Mouse (Mus musculus) E14TG2a.4 (cell line): ENCODE results near the gene Arhgef40.
A peak's percentile ranks its signal among the peaks of the same experiment; 100 is the strongest.

Experiments used
- H3K27me3 ChIP-seq: 2 replicates; pipeline ENCODE4 v1.6.1; 2014; ENCODE audit warnings: low read length, control low read depth; ENCODE audit not compliant: insufficient read depth
- H3K36me3 ChIP-seq: 2 replicates; pipeline ENCODE4 v1.6.1; 2014; ENCODE audit warnings: low read length, control low read depth; ENCODE audit not compliant: insufficient read depth
- H3K4me1 ChIP-seq: replicated peaks from 2 replicates; pipeline ENCODE4 v1.6.1; 2014; ENCODE audit warnings: low read depth, low read length, control low read depth
- H3K4me3 ChIP-seq: replicated peaks from 2 replicates; pipeline ENCODE4 v1.5.1; 2014; ENCODE audit warnings: mild to moderate bottlenecking, low read length
- H3K9me3 ChIP-seq: 2 replicates; pipeline ENCODE4 v1.6.1; 2014; ENCODE audit warnings: low read length, control low read depth
- CTCF ChIP-seq: conservative IDR thresholded peaks from 2 replicates; pipeline ENCODE4 v1.5.1; 2014; ENCODE audit warnings: low read length
- NANOG ChIP-seq: IDR thresholded peaks from 2 replicates; pipeline ENCODE4 v1.6.1; 2014; ENCODE audit warnings: borderline replicate concordance, low read length, mixed read lengths
- POU5F1 ChIP-seq: IDR thresholded peaks from 2 replicates; pipeline ENCODE4 v1.6.1; 2014; ENCODE audit warnings: low read length, borderline replicate concordance

The Arhgef40 gene

DNA sequence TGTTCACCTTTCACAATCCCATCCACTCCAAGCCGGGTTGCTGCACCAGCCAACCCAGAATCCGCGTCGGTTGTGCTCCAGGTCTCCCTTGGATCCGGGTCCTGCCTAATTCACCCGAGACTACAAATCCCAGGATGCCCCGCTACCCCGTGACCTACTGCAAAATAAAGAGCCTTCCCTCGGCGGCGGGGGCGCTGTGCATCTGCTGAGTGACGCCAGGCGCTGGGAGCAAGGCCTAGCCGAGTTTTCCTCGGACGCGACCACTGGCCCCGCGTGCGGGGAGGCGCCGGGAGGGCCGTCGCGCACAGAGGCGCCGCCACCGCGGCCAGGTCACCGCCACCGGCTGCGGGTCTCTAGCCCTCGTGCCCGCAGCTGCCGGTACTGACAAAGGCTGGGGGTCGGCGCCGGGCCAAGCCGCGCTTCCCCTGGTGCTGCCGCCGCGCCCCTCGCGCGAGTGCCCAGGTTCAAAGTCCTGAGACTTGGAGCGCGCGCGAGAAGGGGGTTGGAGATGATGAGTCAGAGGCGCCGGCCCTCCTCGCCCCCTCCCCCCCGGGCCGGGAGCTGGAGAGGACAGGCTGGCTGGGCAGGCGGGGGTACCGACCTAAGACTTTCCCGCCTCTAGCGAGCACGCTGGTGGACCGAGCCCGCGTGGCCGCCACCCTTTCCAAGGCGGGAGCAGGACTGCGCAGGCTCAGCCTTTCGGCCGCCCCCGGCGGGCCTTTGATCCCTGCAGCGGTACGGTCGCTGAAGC is 35.2 kb downstream of the Arhgef40 start:
- Histone ChIP-seq H3K36me3 (peaks cover 29% of the 10 kb centered on the region), H3K4me3 (peak overlapping the region; percentile 90), H3K9me3 (no peaks in the 10 kb centered on the region), H3K27me3 (no peaks in the 10 kb centered on the region), H3K4me1 (peaks cover 71% of the 10 kb centered on the region)
- TF ChIP-seq NANOG (no peak), CTCF (no peak), POU5F1 (no peak)

DNA sequence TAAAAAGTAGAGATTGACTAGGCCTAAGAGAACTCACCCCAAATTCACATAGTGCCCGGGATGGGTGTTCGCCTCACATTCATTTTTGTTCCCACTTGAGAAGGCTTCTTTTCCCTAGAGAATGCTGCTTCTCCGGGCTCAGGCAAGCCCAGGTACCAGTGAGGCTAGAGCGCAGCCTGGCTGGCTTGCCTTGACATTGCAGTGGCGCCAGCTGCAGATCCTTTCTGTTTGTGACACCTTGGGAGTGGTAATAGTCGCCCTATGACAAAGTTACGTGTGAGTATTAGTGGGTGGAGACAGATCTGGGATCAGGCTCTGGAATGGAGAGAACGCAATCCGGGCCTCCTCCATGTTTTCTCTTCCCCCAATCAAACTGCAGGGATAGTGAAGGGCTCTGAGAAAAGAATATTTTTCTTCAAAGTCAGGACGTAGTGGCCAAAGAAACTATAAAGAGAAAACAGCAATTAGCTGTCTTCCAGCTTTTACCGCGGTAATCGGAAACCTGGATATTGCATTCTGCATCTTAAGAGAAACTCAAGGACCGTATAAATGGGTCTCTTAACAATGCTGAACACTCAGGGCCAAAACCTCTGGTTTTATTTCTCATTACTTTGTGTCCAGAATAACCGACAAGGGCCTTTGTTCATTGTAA is 36.1 kb downstream of the Arhgef40 start, which contains the start of gene Zfp219:
Gene Zfp219 (minus strand): TSS at position 248 of the 652 bp plus-strand sequence.
- Histone ChIP-seq H3K36me3 (peaks cover 24% of the 10 kb centered on the region), H3K27me3 (no peaks in the 10 kb centered on the region), H3K4me3 (peak within 1 kb of the TSS; percentile 90), H3K9me3 (no peaks in the 10 kb centered on the region), H3K4me1 (peaks cover 73% of the 10 kb centered on the region)
- TF ChIP-seq CTCF (peak; percentile 6; the same call in 1 of the 2 replicates), NANOG (no peak), POU5F1 (no peak)

DNA sequence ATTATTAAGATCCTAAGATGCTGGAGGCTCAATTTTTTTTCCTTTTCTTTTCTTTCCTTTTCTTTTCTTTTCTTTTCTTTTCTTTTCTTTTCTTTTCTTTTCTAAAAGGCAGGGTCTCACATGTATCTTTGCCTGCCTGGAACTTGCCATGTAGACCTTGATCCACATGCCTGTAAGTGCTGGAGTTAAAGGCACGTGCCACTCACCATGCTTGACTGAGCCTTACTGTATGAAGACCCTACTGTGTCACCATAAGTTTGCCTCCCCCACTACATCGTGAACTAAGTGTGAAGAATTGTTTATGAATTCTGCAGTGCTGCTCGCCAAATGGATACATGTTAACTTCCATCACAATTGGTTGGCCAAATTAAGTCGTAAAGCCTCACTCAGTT is 36.6 kb downstream of the Arhgef40 start:
- Histone ChIP-seq H3K36me3 (peaks cover 21% of the 10 kb centered on the region), H3K4me3 (peak overlapping the region; percentile 90), H3K27me3 (no peaks in the 10 kb centered on the region), H3K4me1 (peaks cover 73% of the 10 kb centered on the region), H3K9me3 (no peaks in the 10 kb centered on the region)
- TF ChIP-seq CTCF (no peak), NANOG (no peak), POU5F1 (no peak)

DNA sequence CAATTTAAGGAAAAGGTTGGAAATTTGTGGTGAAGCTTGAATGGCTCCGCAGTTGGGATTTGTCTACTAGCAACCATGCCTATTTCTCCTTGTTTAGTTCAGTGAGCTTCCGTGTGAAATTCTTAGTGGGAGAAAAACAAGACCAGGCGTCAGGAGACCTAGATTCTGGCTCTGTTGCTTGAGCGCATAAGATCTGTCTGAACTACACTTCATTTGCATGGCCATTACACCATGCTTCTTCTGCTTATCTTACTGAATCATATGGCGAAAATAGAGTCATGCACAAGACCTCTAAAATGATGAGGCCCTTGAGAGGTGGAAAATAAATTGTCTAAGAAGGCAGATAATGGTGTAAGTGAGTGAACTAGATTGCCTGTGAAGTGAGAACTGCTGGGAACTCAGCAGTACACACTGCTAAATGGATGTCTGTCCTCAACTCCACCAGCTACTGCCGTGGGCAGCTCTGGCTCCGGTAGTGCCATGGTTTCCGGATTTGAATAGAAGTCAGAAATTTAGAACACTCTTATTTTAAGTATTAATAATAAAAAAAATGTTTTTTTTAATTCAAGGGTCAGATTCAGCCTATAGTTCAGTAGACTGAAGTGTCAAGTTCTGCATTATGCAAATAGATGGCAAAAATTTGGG is 37.2 kb downstream of the Arhgef40 start:
- Histone ChIP-seq H3K27me3 (no peaks in the 10 kb centered on the region), H3K4me3 (peak overlapping the region; percentile 90), H3K4me1 (peaks cover 68% of the 10 kb centered on the region), H3K36me3 (peaks cover 20% of the 10 kb centered on the region), H3K9me3 (no peaks in the 10 kb centered on the region)
- TF ChIP-seq CTCF (no peak), POU5F1 (no peak), NANOG (no peak)

DNA sequence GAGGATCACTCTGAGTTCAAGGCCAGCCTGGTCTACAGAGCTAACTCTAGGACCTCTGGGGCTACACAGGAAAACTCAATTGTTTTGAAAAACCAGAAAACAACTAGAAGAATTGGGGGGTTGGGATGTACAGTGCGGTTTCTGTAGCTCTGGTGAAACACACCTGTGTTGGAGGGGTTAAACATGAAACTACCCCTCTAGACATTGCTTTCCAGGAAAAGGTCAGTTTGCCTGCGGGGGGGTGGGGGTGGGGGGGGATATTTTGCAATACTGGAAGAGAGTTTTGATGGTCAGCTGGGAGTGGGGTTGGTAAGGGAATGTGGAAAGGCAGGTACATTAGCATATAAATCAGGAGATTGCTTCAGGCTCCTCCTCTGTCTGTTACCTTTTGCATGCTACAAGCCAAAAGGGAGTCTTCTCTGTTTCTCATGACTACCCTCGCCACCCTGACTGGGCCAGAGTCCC is 37.8 kb downstream of the Arhgef40 start:
- H3K9me3 ChIP-seq: no peaks in the 10 kb centered on the region
- H3K4me3 ChIP-seq: peak overlapping the region; percentile 90
- H3K4me1 ChIP-seq: peaks cover 64% of the 10 kb centered on the region
- no peaks in the 10 kb centered on the region for H3K27me3 ChIP-seq
- TF ChIP-seq NANOG: peak; percentile 31; the same call in 1 of the 2 replicates
- no peak for TF ChIP-seq CTCF
- peaks cover 15% of the 10 kb centered on the region for H3K36me3 ChIP-seq

DNA sequence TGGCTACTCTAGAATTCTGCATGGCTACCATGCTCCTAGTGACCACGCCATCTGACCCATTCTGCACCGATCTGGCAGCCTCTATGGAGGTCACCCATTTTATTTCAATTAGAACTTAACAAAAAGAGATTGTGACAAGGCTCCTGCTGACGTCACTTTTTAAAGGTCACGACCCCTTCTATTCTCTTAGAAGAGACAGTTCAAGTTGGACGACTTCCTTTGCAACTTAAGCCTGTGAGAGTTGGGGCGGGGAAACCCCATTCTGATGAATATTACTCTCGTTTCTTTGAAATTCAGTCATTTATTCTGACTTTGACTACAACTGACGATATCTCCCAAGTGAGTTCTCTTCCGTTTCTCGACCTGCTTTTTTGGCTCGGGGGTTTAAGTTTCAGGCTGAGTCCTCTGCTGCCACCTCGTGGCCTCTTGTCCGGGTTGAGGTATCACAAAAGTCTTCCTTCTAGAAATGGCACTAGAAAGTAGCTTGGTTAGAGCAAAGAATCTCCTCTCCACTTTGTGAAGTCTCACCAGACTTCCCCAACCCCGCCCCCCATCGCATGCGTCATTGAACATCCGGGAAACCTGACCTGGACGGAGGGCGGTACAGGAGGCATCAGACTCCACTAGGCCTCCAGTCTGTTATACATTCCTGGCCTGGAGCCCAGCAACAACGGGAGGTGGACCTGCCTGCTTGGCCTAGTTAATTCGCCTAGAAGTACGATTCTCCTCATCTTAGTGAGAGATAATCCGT is 38.4 kb downstream of the Arhgef40 start:
- Histone ChIP-seq H3K36me3 (peaks cover 11% of the 10 kb centered on the region), H3K4me1 (peaks cover 59% of the 10 kb centered on the region), H3K27me3 (no peaks in the 10 kb centered on the region), H3K4me3 (peak overlapping the region; percentile 90), H3K9me3 (no peaks in the 10 kb centered on the region)
- peak; percentile 56 for TF ChIP-seq CTCF
- TF ChIP-seq POU5F1: no peak

DNA sequence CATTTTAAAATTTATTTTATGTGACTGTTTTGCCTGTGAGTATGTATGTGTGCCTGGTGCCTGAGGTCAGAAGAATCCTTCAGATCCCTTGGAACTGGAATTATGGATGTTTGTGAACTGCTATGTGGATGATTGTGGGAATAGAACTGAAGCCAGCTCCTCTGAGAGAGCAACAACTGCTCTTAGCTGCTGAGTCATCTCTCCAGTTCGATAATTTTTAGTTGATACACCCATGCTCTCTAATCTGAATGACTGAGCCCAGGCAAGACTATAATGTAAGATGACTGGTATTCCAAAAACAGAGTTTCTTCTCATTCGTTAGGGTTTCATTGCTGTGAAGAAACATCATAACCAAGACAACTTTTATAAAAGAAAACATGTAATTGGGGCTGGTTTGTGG is 39.6 kb downstream of the Arhgef40 start:
- Histone ChIP-seq H3K36me3 (no peaks in the 10 kb centered on the region), H3K9me3 (no peaks in the 10 kb centered on the region), H3K4me1 (peaks cover 46% of the 10 kb centered on the region), H3K4me3 (peak overlapping the region; percentile 90), H3K27me3 (no peaks in the 10 kb centered on the region)
- TF ChIP-seq CTCF: no peak
- TF ChIP-seq POU5F1: no peak
- no peak for TF ChIP-seq NANOG

DNA sequence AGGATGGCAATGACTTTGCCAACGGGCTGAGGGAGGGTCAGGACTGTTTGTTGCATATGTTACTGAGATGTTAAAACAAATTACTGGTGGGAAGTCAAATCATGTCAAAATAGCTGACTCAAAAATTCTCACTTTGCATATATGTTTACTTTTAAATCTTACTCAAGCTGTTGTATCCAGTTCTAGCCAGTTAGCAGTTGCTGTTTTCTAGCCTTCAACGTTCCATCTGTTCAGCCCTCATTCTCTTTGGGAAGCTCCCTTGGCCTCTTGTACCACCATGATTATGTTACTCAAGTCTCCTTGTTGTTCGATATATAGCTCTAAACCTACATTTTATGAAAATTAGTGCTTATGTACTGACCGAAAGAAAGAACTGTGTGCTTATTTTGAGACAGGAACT is 41.8 kb downstream of the Arhgef40 start:
- H3K9me3 ChIP-seq: no peaks in the 10 kb centered on the region
- no peaks in the 10 kb centered on the region for H3K36me3 ChIP-seq
- H3K4me1 ChIP-seq: peaks cover 43% of the 10 kb centered on the region
- no peak overlapping the region for H3K4me3 ChIP-seq
- TF ChIP-seq CTCF: no peak
- no peaks in the 10 kb centered on the region for H3K27me3 ChIP-seq
